Mouse (Mus musculus) C2C12 (cell line): ENCODE measurements around the gene Olfr1221.

Experiments used
- CEBPB ChIP-seq: IDR thresholded peaks from one replicate; pipeline ENCODE4 v1.6.1; 2011; ENCODE audit warnings: low read depth, mild to moderate bottlenecking, control low read depth, moderate library complexity
- CTCF ChIP-seq: IDR thresholded peaks from one replicate; pipeline ENCODE4 v1.5.1; 2011; ENCODE audit not compliant: control insufficient read depth, insufficient read depth, insufficient read length
- FOSL1 ChIP-seq: IDR thresholded peaks from one replicate; pipeline ENCODE4 v1.8.0; 2011; ENCODE audit warnings: mild to moderate bottlenecking, low read length; ENCODE audit not compliant: poor library complexity, insufficient read depth, severe bottlenecking
- MAX ChIP-seq: IDR thresholded peaks from one replicate; pipeline ENCODE4 v1.6.1; 2011; ENCODE audit warnings: mild to moderate bottlenecking, control low read depth
- MYOG ChIP-seq: IDR thresholded peaks from one replicate; pipeline ENCODE4 v1.6.1; 2011; ENCODE audit not compliant: control insufficient read depth, insufficient read length; ENCODE audit errors: extremely low read depth
- USF1 ChIP-seq: IDR thresholded peaks from one replicate; pipeline ENCODE4 v1.6.1; 2011; ENCODE audit warnings: low read depth, mild to moderate bottlenecking, control low read depth, moderate library complexity

DNA sequence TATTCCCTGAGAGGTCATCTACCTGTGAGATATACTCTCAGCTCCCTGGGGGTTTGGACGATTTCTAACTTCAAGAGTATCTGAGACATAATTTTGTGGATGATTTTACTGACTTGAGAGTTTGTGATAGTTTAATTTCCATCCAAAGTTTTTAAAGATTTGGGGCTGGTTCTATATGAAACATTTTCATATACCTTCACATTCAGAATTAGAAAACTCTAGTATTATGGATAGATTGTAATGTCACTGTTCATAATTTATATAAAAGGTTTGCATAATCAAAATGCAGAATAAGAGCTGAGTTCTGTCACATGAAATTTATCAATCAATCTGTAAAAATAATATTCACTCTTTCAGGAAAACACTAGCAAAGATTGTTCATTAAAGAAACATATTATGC is 34.4 kb upstream of the Olfr1221 start, which contains the start of gene Olfr1223:
- TF ChIP-seq MYOG: no peak
- TF ChIP-seq CTCF: no peak
- no peak for TF ChIP-seq FOSL1
- no peak for TF ChIP-seq USF1
- TF ChIP-seq CEBPB: no peak
- no peak for TF ChIP-seq MAX
